9 mouse cellular contexts compared by ENCODE assay signal in genomic region chr11:85833761-85834385, GRCm38 (mm10). TPM values are rescaled to one million over a fixed set of nuclear protein-coding genes. Genes with fewer than 3 reads are reported as not detected.
DNase-seq lines count a peak whose midpoint lies in the region; ATAC-seq lines count a peak whose summit lies in the region.
"Had no signal": no experiment of that assay in that cellular context is flagged by ENCODE, and none has a peak within 500 bp of the region (broad histone marks: within the 10 kb centered on the region; RNA-seq: fewer than 3 reads in every experiment).

No protein-coding gene starts in this region.

- H3K9me3 ChIP-seq in hindbrain, embryonic 14.5 days (ENCODE audit: control insufficient read depth, low read length), result no peaks in the 10 kb centered on the region
- no peaks in the 10 kb centered on the region for H3K9me3 ChIP-seq in liver, embryonic 15.5 days (replicated peaks)

- WGBS in hindbrain, embryonic 14.5 days, result 3% methylated on average over 11 of the region's 11 CpGs
- WGBS in liver, embryonic 15.5 days (ENCODE audit: insufficient replicate concordance), result 6% methylated on average over 11 of the region's 11 CpGs

- ATAC-seq in cerebellum, adult (ENCODE audit: insufficient number of reproducible peaks, low FRiP score, low TSS enrichment), result no peak
- ATAC-seq in hindbrain, embryonic 14.5 days (ENCODE audit: low FRiP score), result no peak
- no peak for ATAC-seq in liver, embryonic 15.5 days (ENCODE audit: insufficient read depth)

- H3K27ac ChIP-seq in hindbrain, embryonic 14.5 days, result no peak overlapping the region
- H3K27ac ChIP-seq in liver, embryonic 15.5 days (replicated peaks), result no peak overlapping the region

- H3K27me3 ChIP-seq in hindbrain, embryonic 14.5 days (ENCODE audit: control insufficient read depth, insufficient read depth, low read length), result peaks cover 86% of the 10 kb centered on the region
- peaks cover 100% of the 10 kb centered on the region for H3K27me3 ChIP-seq in liver, embryonic 15.5 days

- no peaks in the 10 kb centered on the region for H3K36me3 ChIP-seq in hindbrain, embryonic 14.5 days (replicated peaks; ENCODE audit: control insufficient read depth, insufficient read depth)
- H3K36me3 ChIP-seq in liver, embryonic 15.5 days (replicated peaks), result no peaks in the 10 kb centered on the region

- DNase-seq in cerebellum, adult 8-10 months, result peak; percentile 29
- peak; percentile 40 for DNase-seq in R1 (ENCODE audit: low read depth, low spot score)
- peak; percentile 61 for DNase-seq in hindbrain, embryonic 14.5 days (ENCODE audit: low spot score)
- no peak for DNase-seq in thymus, postnatal 0 days (ENCODE audit: low spot score)
- DNase-seq in thymus, postnatal 25 days, result no peak
- no peak for DNase-seq in spleen, postnatal 10 days (ENCODE audit: low spot score in 2 of 2)

- H3K4me1 ChIP-seq in hindbrain, embryonic 14.5 days (replicated peaks; ENCODE audit: control insufficient read depth, insufficient read depth, low read length), result peaks cover 5% of the 10 kb centered on the region
- peaks cover 41% of the 10 kb centered on the region for H3K4me1 ChIP-seq in liver, embryonic 15.5 days (replicated peaks)

- H3K4me2 ChIP-seq in hindbrain, embryonic 14.5 days (replicated peaks), result peak overlapping the region; percentile 1; the same call in 1 of the 2 replicates
- H3K4me2 ChIP-seq in liver, embryonic 15.5 days, result peak overlapping the region; percentile 57; the same call in 1 of the 2 replicates

- H3K4me3 ChIP-seq in hindbrain, embryonic 14.5 days (replicated peaks; ENCODE audit: low read length), result peak overlapping the region; percentile 27
- peak overlapping the region; percentile 48 for H3K4me3 ChIP-seq in liver, embryonic 15.5 days (replicated peaks)

- H3K9ac ChIP-seq in hindbrain, embryonic 14.5 days, result no peak overlapping the region
- H3K9ac ChIP-seq in liver, embryonic 15.5 days, result no peak overlapping the region

RNA-seq across cellular contexts. Expression of gene Tbx2, which starts 1.5 kb away (rescaled TPM):
- 2.3 and 2.8 TPM in 2 replicates for polyA plus RNA-seq in hindbrain, embryonic 14.5 days (2014; fragmentation: Nextera tagmentation; extraction: Ambion mirVana)
- 0.45 and 0.56 TPM in 2 replicates for polyA plus RNA-seq in liver, embryonic 15.5 days (2015; fragmentation: Nextera tagmentation; extraction: Ambion mirVana)
- 0.58 and 1.0 TPM in 2 replicates for polyA plus RNA-seq in thymus, postnatal 0 days (2015; fragmentation: Nextera tagmentation; extraction: Ambion mirVana)

RNA-seq across cellular contexts. Expression of gene Gm11444, which starts 16.3 kb away (rescaled TPM):
- polyA plus RNA-seq in hindbrain, embryonic 14.5 days (2014; fragmentation: Nextera tagmentation; extraction: Ambion mirVana), result not detected in 2 replicates
- not detected in 2 replicates for polyA plus RNA-seq in liver, embryonic 15.5 days (2015; fragmentation: Nextera tagmentation; extraction: Ambion mirVana)
- not detected in 2 replicates for polyA plus RNA-seq in thymus, postnatal 0 days (2015; fragmentation: Nextera tagmentation; extraction: Ambion mirVana)
- polyA plus RNA-seq: large intestine, adult 2 months had no signal

RNA-seq across cellular contexts. Expression of gene Tbx4, which starts 52.3 kb away (rescaled TPM):
- polyA plus RNA-seq in hindbrain, embryonic 14.5 days (2014; fragmentation: Nextera tagmentation; extraction: Ambion mirVana), result 0.23 and 0.25 TPM in 2 replicates
- not detected in 2 replicates for polyA plus RNA-seq in liver, embryonic 15.5 days (2015; fragmentation: Nextera tagmentation; extraction: Ambion mirVana)
- 0.04 TPM in 1 of 2 replicates, not detected in the other for polyA plus RNA-seq in thymus, postnatal 0 days (2015; fragmentation: Nextera tagmentation; extraction: Ambion mirVana)

Comparison
In these comparisons a context has a peak if more than half of its experiments do, and no peak if none do; other contexts are left out.
1. DNase-seq: peak in cerebellum, adult 8-10 months (single experiment), R1 (single experiment) and hindbrain, embryonic 14.5 days (single experiment); none in thymus, postnatal 0 days (single experiment), thymus, postnatal 25 days (single experiment) and spleen, postnatal 10 days (0 of 2).